Mouse (Mus musculus): ENCODE data around the gene Klf7.

DNA sequence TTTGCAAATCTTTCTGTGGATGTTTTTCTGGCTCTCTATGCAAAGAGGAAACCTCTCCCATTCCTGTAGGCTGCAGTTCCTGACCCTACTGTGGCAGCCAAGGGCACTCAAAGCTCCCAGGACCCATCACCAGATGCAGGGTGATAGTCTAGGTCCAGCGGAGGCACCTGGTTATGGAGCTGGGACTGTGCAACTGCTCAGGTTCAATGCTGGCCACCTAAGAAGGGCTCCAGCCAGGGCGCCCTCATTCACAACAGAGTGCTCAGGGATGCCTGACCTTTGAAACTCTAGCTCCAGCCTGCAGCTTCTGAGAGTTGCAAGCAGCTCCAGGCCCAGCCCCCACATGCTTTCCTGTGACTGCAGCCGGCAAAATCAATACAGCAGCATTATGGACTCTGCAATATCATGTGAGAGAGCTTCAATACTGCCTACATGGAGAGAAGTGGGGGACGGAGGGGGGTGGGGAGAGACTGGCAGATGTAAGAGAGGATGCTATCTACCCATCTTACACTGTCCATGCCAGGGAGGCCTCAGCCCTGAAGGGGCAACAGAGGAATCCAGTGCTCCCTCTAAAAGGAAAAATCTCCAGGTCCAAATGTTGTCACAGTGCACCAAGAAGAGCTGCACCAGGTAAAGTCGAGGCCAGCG is 24.3 kb downstream of the Klf7 start:
- no peak for TF ChIP-seq CTCF (IDR thresholded peaks at IDR 0.05; ENCODE audit: extremely low read depth, insufficient read depth, low read length)
- no peak for TF ChIP-seq POLR2A (IDR thresholded peaks at IDR 0.05; ENCODE audit: extremely low read depth, insufficient read depth, low read length)

Measured in cortical plate, adult 2 months (tissue).